Mouse (Mus musculus) lung, postnatal 36 days (tissue): Measurements from ENCODE around the gene Spryd4.
"Not testable (repeated sequence)": the region's sequence is repeated elsewhere in the genome, so short reads cannot be mapped to it uniquely, and the experiment has no call there.

Experiments
- DNase-seq: peaks from one replicate; pipeline ENCODE4 v3.0.0; 2022; ENCODE audit warnings: mixed read lengths

Gene Spryd4

DNA sequence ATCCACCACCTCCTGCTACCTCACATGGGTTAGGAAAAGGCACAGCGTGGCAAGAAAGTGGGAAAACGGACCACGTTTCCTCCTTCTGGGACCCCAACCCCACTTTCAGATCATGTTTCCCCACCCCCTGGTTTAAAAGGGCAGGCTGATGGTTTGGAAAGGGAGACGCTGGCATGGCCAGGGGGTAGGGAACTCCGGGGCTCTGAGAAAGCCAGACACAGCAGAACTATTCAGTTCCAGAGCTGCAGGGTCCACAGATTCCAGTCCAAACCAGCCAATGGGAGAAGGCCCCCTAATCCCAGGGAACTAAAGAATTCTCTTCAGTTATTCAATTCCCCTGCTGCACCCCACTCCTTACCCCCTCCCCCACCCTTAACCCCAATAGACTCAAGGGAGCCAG lies 13.5 kb upstream of the Spryd4 start:
- no peak for DNase-seq

DNA sequence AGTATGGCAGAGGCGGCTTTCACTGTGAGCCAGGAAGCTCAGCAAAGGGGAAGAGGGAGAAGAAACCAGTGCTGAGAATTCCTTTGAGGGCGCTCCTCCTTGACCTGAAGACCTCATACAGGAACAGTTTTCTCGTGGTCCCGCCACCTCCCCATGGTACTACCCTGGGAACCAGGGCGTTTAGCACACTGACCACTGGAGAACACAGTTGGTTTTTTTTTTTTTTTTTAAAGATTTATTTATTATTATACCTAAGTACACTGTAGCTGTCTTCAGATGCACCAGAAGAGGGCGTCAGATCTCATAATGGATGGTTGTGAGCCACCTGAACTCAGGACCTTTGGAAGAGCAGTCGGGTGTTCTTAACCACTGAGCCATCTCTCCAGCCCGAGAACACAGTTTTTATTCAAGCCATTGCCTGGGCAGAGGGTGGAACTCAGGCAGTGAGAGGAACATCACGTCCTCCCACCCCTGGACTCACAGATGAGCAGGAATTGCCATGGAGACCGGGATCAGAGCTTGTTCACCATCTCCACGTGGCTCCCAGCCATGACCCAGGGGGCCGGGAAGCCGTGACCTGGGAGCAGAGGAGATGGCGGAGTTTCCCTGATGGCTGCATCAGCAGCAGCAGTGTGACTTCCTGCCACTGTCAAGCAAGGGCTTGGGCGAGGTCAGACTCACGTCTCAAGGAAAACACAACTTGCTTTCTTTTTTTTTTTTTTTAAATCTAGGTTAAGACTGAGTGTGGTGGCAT lies 10.1 kb upstream of the Spryd4 start:
- DNase-seq: peak; percentile 17

DNA sequence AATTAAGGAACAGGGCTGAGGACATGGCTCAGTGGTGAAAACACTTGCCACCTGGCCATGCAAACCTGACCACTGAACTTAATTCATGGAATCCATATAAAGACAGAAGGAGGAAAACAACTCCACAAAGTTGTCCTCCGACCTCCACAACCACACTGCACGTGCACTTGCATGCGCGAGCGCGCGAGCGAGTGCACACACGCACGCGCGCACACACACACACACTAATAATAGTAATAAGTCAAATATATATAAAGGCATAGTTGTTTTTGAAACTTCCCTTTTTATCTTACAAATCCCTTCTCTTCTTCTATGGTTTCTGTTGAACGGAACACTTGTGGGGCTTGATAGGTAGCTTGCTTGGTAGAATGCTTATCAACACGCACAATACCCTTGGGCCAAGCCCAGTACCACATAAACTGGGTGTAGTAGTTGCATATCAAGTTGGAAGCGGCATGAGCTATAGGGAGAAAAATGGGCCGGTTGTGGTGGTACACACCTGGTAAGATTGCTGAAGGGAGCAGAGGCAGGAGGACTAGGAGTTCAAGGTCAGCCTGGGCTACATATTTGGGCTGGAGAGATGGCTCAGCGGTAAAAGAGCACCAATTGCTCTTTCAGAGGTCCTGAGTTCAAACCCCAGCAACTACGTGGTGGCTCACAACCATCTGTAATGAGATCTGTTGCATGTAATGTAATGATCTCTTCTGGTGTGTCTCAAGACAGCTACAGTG lies 6.9 kb upstream of the Spryd4 start:
- no peak for DNase-seq

DNA sequence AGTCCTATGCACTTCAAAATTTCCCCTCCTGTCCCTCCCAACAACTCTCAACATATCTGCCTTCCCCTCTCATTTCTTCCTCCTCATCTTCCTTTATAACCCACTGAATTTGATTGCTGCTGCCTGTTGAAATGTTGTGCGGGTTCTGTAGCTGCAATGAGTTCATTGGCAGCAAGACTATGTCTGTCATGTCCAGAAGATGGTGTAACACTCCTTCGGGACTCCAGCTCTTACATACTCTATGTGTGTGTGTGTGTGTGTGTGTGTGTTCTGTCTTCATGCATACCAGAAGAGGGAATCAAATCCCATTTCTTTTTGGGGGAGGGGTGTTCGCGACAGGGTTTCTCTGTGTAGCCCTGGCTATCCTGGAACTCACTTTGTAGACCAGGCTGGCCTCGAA lies 3.4 kb upstream of the Spryd4 start:
- no peak for DNase-seq

DNA sequence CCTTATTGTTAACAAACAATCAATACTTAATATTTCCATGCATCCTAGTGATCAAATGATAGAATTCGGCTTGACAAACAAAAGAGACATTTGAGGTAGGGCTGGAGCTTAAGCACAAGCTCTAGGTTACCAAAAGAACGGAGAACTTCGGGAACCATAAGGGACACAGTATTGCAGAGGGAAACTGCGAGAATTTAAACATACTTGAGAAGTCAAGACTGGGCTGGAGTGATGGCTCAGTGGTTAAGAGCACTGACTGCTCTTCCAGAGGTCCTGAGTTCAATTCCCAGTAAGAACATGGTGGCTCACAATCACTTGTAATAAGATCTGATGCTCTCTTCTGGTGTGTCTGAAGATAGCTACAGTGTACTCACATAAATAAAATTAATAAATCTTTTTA lies 2.5 kb upstream of the Spryd4 start:
- not testable (repeated sequence) for DNase-seq

DNA sequence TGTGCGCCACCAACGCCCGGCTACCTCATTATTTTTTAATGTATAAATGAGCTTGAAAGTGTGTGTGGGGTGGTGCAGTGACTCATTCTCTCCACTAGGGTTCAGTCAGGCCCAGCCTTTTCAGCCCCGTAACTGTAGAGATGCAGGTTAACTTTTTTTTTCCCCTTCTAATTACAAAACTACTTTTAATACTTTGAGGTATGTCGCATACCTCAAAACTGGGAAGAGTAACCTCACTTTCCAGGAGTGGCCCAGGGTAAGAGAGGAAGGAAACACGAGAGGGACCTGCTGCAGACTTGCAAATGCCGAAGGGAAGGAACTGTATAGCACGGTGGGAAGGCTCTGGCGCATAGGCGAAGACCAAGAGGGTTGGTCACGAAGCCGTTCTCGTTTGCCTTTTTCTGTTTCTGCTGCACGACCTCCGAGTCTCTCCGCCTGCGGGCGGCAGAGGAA lies 1.3 kb upstream of the Spryd4 start:
- peak; percentile 91 for DNase-seq

DNA sequence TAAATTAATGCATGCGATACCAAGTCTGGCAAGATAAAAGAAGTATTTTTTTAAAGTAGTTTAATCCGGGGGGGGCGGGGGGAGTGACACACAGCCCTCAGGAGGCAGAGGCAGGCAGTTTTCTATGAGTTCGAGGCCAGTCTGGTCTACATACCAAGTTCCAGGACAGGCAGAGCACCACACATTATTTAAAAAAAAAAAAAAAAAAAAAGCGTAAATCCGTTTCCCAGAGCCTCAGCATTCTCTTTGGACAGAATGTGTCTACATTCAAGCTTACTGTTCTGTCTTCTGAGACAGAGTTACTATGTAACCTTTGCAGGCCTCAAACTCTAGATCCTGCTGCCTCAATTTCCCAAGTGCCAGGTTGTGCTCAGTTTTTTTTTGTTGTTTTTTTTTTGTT lies 541 bp upstream of the Spryd4 start:
- DNase-seq: no peak

DNA sequence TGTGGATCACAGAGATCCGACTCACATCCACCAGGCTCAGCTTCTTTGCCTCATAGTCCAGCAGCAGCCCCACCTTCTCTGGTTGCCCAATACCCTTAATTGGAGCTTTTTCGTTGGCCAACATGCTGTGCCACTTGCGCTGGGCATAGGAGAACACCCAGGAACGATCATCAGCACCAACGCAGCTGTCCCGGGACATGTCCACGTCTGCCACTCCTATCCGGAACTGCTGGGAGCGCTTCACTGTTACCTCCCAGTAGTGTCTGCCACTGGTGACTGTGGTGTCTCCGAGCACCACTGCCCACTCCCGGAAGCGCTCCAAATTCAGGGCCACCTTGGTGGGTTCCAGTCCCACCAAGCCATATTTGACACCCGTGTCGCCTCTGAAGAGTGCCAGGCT lies 653 bp downstream of the Spryd4 start:
- DNase-seq: no peak

DNA sequence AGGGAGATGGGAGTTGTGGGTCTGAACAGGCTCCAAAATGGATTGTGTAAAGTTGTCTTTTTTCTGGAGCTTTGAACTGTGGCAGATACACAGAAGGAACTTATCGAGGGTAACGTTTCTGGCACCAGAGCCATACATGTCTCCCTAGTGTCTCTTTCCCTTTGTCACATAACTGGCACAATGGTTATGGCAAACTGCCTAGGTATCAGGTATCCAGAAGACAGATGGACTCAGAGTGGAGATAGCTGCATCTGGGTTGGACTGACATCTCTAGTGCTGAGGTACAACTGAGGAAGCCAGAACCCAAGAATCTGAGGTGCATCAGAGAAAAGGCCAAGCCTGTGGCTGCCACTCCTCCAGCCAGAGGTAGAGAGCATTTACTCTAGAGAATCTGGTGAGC lies 1.5 kb downstream of the Spryd4 start:
- no peak for DNase-seq

DNA sequence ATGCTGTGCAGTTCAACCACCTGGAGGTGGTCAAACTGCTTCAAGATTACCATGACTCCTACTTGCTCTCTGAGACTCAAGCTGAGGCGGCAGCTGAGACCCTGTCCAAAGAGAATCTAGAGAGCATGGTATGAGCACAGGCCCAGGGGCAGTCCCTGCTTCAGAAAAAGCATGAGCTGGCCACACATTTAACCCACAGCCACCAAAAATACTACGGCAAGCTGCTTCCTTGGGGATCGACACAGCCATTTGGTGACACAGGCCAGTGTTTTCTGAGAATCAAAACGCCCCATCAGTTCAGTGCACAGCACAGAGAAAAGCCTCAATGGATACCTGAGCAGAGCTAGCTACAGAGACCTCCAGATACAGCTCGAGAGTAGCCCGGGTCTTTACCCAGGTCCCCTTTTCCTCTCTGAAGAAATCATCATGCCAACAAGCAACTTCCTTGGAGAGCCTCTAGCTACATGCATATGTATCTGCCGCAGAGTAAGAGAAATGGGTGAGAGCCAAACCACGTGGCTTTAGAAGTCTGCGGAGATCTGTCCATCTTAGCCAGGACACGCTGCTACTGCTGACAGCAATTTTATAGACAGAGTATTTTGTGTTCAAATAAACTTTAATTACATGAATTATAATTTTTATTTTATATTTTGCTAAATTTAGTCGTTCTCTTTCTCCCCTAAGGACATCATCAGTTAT lies 2.1 kb downstream of the Spryd4 start:
- DNase-seq: no peak

DNA sequence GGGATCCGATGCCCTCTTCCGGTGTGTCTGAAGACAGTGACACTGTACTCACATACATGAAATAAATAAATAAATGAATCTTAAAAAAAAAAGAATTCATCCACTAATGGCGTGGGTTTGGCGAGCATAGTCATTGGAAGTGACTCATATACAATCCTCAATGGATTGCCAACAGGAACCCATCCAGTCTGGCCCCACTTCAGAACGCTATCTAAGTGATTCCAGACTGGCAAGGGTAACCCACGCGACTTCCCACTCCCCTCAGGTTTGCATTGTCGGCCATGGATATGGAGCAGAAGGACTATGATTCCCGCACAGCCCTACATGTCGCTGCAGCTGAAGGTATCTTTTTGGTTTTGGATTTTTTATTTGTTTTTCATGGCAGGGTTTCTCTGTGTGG lies 3.3 kb downstream of the Spryd4 start:
- DNase-seq: no peak

DNA sequence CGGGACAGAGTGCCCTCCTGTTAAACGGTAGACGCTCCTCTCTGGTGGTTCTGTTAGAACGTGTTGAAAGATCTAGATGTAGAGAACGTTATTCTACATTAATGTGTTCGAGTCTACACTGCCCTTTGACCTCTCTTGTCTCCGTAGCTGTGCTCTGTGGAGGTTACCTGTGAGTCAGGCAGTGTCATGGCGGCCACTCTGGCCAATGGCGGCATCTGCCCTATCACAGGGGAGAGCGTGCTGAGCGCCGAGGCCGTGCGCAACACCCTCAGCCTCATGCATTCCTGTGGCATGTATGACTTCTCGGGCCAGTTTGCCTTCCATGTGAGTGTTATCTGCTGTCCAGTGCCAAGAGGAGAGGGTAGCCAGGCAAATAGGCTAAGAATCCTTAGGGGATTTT lies 6.7 kb downstream of the Spryd4 start:
- DNase-seq: no peak

DNA sequence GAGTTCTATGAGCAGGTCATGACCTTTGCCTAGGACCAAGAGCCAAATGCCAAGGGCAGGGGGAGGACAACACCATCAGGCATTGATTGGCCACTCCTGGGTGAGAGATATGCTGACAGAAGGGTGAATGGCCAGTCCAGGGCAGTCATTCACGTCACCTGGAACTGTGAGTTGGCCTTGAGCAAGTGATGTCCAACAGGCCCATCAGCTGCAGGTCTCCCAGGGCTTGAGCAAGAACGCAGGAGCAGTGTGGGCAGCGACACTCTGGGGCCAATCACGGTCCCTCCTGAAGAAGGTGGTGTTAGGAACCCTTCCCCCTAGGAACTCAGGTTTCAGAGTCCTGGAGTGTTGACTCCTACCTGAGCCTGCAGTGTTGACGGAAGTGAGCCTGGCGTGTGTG lies 9.8 kb downstream of the Spryd4 start:
- DNase-seq: no peak

DNA sequence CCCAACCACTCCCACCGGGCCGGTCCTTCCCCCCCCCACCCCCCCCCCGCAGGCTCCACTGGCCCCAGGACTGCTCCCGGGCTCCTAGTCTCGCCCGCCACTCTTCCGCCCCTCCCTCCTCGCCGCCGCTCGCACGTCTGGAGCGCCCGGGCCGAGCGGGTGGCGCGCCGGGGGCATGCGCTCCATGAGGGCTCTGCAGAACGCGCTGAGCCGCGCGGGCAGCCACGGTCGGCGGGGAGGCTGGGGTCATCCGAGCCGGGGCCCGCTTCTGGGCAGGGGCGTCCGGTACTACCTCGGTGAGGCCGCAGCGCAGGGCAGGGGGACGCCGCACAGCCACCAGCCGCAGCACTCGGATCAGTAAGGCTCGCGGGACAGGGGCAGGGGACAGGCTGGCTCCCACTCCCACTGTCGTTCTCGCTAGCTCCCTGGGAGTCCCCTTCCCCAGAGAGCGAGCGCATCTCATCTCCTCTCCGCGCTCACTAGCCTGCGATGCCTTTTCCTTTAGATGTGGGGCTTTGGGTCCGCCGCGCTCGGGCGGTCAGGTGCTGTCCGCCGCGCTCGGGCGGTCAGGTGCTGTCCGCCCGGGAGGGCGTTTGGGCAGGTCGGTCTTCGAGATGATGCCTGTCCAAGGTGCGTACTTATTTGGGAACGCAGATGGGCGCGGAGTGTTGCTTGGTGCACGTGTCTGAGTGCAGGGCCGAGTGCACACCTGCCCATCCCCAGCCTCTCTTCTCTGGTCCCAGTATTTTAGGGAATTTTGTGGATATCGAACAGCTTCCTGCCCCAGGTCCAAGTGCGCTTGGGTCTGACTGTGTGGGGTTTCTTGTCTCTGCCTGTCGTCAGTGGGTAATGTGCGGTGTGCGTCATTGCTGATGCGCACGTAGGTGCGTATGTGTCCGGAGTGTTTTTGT lies 16.8 kb downstream of the Spryd4 start:
- DNase-seq: no peak

DNA sequence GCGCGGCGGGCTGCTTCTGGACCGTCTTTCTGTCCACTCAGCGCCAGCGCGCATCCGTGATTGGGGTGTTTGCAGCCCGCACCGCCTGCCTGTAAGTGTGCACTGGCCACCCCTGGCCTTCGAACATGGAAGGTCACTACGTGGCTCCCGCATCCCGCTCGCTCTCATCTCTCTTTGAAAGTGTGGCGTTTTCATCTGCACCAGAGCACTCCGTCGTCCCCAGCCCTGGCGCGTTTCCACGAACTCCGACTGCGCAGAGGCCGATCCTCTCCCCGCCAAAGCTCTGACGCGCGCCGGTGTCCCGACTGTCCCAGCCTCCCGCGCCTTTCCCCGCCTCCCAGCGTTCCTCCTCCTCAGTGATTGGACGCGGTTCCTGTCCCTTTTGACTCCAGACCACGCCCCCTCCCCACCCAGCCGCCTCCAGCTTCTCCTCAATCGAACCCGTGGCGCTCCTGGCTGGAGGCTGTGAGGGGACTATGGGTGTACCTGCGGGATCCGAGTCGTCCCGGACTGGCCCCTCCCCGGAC lies 17.5 kb downstream of the Spryd4 start, which contains the start of gene Gls2:
Gene Gls2 (plus strand): TSS at position 434 of the 527 bp plus-strand sequence.
- peak; percentile 98 for DNase-seq

DNA sequence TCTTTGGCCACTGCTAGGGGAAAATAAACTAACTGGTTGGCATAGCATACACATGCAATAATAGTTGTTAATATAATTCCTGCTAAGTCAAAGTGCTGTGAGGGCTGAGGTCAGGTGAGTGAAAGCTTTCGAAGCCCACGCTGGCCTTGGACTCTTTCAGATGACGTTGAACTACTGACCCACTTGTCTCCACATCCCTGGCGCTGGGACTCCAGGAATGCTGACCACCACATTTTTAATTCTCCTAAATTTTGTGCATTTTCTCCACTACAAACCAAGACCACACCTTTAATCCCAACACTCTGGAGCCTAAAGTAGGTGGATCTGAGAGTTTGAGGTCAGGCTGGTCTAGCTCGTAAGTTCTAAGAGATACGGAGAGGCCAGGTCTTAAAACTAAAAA lies 18.5 kb downstream of the Spryd4 start:
- DNase-seq: no peak

DNA sequence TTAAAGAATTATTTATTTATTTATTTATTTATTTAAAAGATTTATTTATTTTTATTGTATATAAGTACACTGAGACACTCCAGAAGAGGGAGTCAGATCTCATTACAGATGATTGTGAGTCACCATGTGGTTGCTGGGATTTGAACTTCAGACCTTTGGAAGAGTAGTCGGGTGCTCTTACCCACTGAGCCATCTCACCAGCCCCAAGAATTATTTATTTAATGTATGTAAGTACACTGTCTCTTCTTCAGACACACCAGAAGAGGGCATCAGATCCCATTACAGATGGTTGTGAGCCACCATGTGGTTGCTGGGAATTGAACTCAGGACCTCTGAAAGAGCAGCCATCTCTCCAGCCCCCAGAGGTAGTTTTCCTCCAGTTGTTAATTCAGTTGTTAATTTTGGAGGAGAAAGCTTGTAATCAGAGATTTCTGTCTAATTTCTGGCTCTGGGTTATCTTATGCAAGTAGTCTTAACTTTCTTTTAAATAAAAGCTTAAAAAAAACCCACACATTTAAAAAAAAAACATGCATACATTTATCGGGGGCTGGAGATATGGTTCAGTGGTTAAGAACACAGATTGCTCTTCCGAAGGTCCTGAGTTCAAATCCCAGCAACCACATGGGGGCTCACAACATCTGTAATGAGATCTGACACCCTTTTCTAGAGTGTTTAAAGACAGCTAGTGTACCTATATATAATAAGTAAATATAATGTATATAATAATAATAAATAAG lies 19.4 kb downstream of the Spryd4 start:
- DNase-seq: not testable (repeated sequence)

DNA sequence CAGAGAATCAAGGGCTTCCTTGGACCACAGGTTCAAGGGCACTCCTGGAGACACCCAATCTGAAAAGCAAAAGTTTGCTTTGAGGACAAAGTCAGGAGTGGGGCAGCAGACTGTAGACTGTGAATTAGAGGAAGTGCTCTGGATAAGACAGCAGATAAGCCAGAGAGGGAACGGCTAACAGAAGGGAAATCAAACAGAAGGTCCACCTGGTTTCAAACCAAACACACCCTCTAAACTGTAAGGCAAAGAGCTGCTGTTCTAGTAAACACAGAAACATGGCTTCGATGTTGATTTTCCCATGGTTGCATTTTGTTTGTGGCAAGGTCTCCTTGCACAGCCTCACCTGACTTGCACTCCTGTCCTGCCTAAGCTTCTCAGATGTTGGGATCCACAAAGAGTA lies 20.1 kb downstream of the Spryd4 start:
- DNase-seq: no peak

DNA sequence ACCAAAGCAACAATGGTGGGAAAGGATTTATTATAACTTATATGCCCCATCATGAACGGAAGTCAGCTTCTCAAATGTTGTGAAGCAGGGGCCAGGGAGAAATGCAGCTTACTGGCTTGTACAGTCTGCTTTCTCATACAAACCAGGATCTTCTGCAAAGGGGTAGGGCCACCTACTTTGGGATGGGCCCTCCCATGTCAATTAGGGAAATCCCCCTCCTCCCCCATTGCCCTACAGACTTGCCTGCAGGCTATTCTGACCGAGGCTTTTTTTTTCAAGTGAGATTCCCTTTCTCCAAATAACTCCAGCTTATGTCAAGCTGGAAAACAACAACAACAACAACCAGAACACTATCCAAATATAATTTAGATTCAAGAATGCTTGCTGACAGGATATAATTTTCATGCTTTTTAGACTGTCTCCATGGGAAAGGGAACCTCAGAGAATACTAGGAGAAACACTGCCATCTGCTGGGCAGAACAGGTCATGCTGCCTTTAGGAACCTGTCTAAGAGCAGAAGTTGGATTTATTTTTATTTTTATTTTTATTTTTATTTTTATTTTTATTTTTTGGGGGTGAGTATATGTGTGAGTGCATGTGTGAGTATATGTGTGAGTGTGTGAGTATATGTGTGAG lies 23.2 kb downstream of the Spryd4 start:
- peak; percentile 92 for DNase-seq

DNA sequence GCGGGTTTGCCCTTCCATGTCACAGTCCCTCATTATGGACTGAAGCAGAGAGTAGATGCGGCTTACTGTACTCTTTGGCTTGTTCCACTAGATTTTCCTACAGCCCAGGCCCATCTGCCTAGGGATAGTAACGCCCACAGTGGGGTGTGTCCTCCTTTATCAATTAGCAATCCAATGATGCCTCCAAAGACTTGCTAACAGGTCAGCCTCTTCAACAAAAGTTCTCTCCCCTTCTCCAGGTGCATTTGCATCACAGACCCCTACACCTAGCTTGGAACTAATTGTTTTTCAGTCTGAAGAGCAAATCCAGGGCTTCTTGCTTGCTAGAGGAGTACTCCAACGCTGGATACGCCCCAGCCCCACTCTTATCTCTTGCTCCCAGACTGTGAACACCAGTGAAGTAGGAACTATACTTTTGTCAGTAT lies 24.4 kb downstream of the Spryd4 start:
- DNase-seq: no peak

DNA sequence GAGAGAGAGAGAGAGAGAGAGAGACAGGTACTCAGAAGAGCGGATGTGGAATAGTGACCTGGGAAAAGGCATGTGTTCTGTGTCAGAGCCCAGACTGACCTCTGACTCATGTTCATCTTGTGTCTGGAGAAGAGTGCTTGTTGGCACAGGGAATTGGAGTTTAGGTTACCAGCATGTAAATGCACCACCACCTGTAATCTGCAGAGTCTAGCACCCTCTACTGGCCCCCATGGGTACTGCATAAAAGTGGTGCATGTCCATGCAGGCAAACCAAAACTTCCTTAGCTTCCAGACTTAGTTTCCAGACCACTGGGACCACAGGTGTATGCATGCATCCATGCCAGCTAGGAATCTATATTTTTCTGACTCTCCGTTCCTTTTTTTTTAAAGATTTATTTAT lies 25.6 kb downstream of the Spryd4 start:
- peak; percentile 93 for DNase-seq
